Mouse (Mus musculus): ENCODE measurements around the gene Ppp2r2d.

DNA sequence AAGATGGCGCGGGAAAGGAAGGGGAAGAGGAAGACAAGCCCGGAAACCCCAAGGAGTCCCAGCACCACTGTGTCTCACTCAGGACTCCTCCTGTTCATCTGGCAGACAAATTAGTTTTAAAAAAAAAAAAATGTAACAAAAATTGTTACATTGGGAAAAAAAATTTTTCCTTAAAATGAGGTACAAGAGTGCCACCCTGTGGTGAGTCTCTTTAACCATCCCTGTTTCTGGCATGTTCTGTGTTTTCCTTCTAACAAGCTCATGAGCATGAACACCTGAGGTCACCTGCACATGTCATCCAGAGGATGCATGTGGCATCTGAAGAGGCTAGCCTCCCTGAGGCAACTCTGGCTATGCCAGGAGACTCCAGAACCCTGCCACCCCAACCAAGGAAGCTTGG lies 10.9 kb upstream of the Ppp2r2d start:
- TF ChIP-seq CTCF (IDR thresholded peaks at IDR 0.05; ENCODE audit: low read depth) (no peak), EP300 (IDR thresholded peaks at IDR 0.05; ENCODE audit: low read depth) (no peak)

All from liver, postnatal 0 days (tissue).